Mouse (Mus musculus) limb, embryonic 12.5 days (tissue): ENCODE data around the gene Gnai2. TPM values are rescaled to one million over a fixed set of nuclear protein-coding genes. Genes with fewer than 3 reads are reported as not detected.

ENCODE experiments used
- ATAC-seq: fragments of 200-750 bp; cut with Nextera tagmentation; 2 replicates; pipeline ENCODE4 v1.8.0; 2017; ENCODE audit warnings: low read depth, moderate TSS enrichment; ENCODE audit not compliant: insufficient number of reproducible peaks, insufficient read depth, low FRiP score, low TSS enrichment
- H3K27ac ChIP-seq: fragments of 300-500 bp; sonication (generic); 2 replicates; pipeline ENCODE4 v1.5.1; 2016; ENCODE audit warnings: mild to moderate bottlenecking, moderate library complexity
- H3K27me3 ChIP-seq: fragments of 300-500 bp; sonication (generic); 2 replicates; pipeline ENCODE4 v1.6.1; 2016; ENCODE audit warnings: mild to moderate bottlenecking, moderate library complexity
- H3K36me3 ChIP-seq: fragments of 300-500 bp; sonication (generic); 2 replicates; pipeline ENCODE4 v1.6.1; 2016; ENCODE audit warnings: mild to moderate bottlenecking, moderate library complexity
- H3K4me1 ChIP-seq: fragments of 300-500 bp; sonication (generic); replicated peaks from 2 replicates; pipeline ENCODE4 v1.6.1; 2016
- H3K4me2 ChIP-seq: fragments of 300-500 bp; sonication (generic); 2 replicates; pipeline ENCODE4 v1.6.1; 2016; ENCODE audit warnings: mild to moderate bottlenecking, moderate library complexity
- H3K4me3 ChIP-seq: fragments of 300-500 bp; sonication (generic); replicated peaks from 2 replicates; pipeline ENCODE4 v1.5.1; 2016; ENCODE audit warnings: mild to moderate bottlenecking
- H3K9ac ChIP-seq: fragments of 300-500 bp; sonication (generic); replicated peaks from 2 replicates; pipeline ENCODE4 v1.6.1; 2016; ENCODE audit warnings: mild to moderate bottlenecking, moderate library complexity
- H3K9me3 ChIP-seq: fragments of 300-500 bp; sonication (generic); 2 replicates; pipeline ENCODE4 v1.6.1; 2016; ENCODE audit warnings: mild to moderate bottlenecking, moderate library complexity
- WGBS: fragments of 180-500 bp; shearing (Covaris S2); methylation state at CpG from one replicate; pipeline ENCODE4 v1.1.7; 2016; 5-methylcytosine and 5-hydroxymethylcytosine counted together
- polyA plus RNA-seq: library from polyadenylated mRNA; unstranded; fragments of >200 nt; fragmentation: Nextera tagmentation; extraction: Ambion mirVana; gene quantifications from 2 replicates; pipeline ENCODE4 v1.2.1, GENCODE M21; 2016

Gnai2 gene
- polyA plus RNA-seq, 1 experiment from 2014 or later, result 400 TPM

- no peak overlapping the region for H3K4me3 ChIP-seq
- H3K4me1 ChIP-seq, result 0 out of 2 replicates have a peak, but pooled peaks cover 3% of the 10 kb centered on the region
- H3K27me3 ChIP-seq, result peaks cover 8% of the 10 kb centered on the region
- H3K4me2 ChIP-seq, result no peak overlapping the region
- no peaks in the 10 kb centered on the region for H3K9me3 ChIP-seq
- H3K27ac ChIP-seq, result no peak overlapping the region
- no peak overlapping the region for H3K9ac ChIP-seq
- WGBS, result 92% methylated on average over 11 of the region's 11 CpGs
- ATAC-seq, result no peak
- peaks cover 29% of the 10 kb centered on the region for H3K36me3 ChIP-seq
Observed at GRCm38 (mm10) chr9:107596619-107597569, 38.3 kb downstream of the Gnai2 start.

GRCm38 (mm10) chr9:107594281-107595062 is 40.7 kb downstream of the Gnai2 start:
- no peak for ATAC-seq
- 0 out of 2 replicates have a peak, but pooled peaks cover 3% of the 10 kb centered on the region for H3K4me1 ChIP-seq
- no peak overlapping the region for H3K27ac ChIP-seq
- peaks cover 54% of the 10 kb centered on the region for H3K36me3 ChIP-seq
- no peak overlapping the region for H3K4me2 ChIP-seq
- peaks cover 6% of the 10 kb centered on the region for H3K27me3 ChIP-seq
- no peak overlapping the region for H3K4me3 ChIP-seq
- no peak overlapping the region for H3K9ac ChIP-seq
- WGBS, result 72% methylated on average over 8 of the region's 8 CpGs
- no peaks in the 10 kb centered on the region for H3K9me3 ChIP-seq

DNA sequence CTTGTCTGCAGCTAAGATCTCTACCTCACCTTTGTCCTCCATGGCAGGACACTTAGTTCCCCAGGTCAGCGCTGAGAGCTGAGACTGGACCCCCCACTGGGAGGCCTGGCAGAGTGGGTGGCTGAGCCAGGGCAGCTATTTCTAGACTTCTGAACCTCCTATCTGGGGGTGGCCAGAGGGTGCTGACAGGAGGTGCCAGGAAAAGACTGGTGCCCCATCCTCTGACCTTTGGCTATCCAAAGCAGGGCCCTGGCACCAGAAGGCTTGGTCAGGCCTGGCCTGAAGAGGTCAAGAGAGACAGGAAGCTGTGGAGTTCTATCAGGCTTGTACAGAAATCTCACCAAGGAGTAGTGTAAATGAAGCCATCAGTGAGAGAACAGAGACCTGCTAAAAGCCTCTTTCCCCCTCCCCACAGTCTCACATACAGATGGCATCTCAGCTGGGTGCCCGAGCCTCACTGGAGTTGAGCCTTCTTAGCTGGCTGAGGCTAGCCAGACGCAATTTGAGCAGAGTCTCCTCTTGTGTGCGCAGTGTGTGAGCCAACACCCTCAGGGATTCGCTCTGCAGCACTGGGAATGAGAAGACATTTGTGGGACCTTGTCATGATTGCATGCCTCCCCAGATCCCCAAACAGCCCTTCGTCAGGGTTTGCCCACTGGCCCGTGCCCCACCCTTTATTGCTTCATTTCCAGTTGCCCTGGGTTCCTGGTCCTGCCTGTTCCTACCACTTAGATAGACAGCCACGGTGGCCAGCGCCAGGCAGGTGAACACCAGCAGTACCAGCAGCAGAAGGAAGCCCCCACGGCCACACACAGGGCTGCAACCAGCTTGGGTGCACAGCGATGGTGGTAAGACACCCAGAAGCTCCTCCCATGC is 41.8 kb downstream of the Gnai2 start:
- Histone ChIP-seq H3K4me3 (no peak overlapping the region), H3K9me3 (no peaks in the 10 kb centered on the region), H3K27me3 (no peaks in the 10 kb centered on the region), H3K4me1 (peaks cover 7% of the 10 kb centered on the region), H3K9ac (no peak overlapping the region; the same call in 1 of the 2 replicates), H3K36me3 (peaks cover 53% of the 10 kb centered on the region), H3K27ac (no peak overlapping the region), H3K4me2 (no peak overlapping the region)
- 82% methylated on average over 11 of the region's 11 CpGs for WGBS
- no peak for ATAC-seq

DNA sequence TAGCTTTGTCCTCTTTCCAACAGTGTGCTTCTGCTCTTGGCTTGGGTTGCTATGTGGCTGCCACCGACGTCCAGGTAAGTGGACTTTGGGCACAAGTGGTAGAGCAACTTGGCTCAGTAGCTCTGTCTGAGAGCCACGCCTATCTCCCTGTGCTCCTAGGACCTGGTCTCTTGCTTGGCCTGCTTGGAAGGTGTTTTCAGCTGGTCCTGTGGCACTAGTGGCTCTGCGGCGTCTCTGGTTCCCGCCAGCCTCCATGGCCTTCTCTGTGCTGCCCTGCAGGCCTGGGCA is 44.5 kb downstream of the Gnai2 start:
- Histone ChIP-seq H3K9me3 (no peaks in the 10 kb centered on the region), H3K4me3 (no peak overlapping the region), H3K9ac (no peak overlapping the region), H3K4me1 (peaks cover 11% of the 10 kb centered on the region), H3K27me3 (no peaks in the 10 kb centered on the region), H3K27ac (no peak overlapping the region), H3K36me3 (peaks cover 52% of the 10 kb centered on the region), H3K4me2 (no peak overlapping the region)
- 95% methylated on average over 6 of the region's 6 CpGs for WGBS
- ATAC-seq, result no peak

DNA sequence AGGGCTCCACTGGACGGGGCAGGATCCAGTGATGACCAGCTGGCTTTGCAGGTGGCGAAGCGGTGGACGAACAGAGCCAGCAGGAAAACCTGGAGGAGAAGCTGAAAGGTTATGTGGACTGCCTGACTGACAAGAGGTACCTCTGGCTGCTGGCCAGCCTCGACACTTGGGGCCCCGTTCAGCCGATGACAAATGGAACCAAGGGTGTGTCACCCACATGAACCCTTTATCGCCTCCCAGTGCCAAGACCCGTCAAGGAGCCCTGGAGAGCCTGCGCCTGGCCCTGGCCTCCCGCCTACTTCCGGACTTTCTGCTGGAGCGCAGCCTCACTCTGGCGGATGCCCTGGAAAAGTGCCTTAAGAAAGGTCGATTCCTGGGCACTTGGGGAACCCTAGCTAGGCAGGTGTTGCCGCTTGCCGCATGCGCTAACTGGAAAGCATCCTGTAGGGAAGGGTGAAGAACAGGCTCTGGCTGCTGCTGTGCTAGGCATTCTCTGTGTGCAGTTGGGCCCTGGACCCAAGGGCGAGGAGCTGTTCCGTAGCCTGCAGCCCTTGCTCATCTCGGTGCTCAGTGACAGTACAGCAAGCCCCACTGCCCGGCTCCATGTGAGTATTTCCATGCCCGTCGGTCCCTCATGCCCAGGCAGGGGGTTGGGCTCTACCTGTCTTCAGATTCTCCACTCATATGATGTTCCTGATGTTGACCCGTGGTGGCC is 45.0 kb downstream of the Gnai2 start:
- Histone ChIP-seq H3K27me3 (no peaks in the 10 kb centered on the region), H3K9ac (no peak overlapping the region), H3K4me3 (no peak overlapping the region), H3K4me2 (no peak overlapping the region), H3K36me3 (peaks cover 52% of the 10 kb centered on the region), H3K4me1 (peaks cover 11% of the 10 kb centered on the region), H3K9me3 (no peaks in the 10 kb centered on the region), H3K27ac (no peak overlapping the region)
- no peak for ATAC-seq
- WGBS, result 91% methylated on average over 25 of the region's 25 CpGs

- peak overlapping the region; percentile 62 for H3K9ac ChIP-seq
- H3K9me3 ChIP-seq, result no peaks in the 10 kb centered on the region
- no peak for ATAC-seq
- WGBS, result 4% methylated on average over 33 of the region's 33 CpGs
- H3K4me1 ChIP-seq, result peaks cover 8% of the 10 kb centered on the region
- H3K4me3 ChIP-seq, result peak overlapping the region; percentile 75
- H3K27ac ChIP-seq, result no peak overlapping the region
- no peaks in the 10 kb centered on the region for H3K27me3 ChIP-seq
- H3K4me2 ChIP-seq, result peak overlapping the region; percentile 81
- peaks cover 49% of the 10 kb centered on the region for H3K36me3 ChIP-seq
Observed at GRCm38 (mm10) chr9:107587833-107588639, 47.1 kb downstream of the Gnai2 start.

- Histone ChIP-seq H3K27me3 (no peaks in the 10 kb centered on the region), H3K9me3 (no peaks in the 10 kb centered on the region), H3K36me3 (peaks cover 46% of the 10 kb centered on the region), H3K27ac (no peak within 1 kb of the TSS), H3K4me1 (peaks cover 11% of the 10 kb centered on the region), H3K9ac (peak within 1 kb of the TSS; percentile 62), H3K4me2 (peak within 1 kb of the TSS; percentile 81), H3K4me3 (peak within 1 kb of the TSS; percentile 75)
- 14% methylated on average over 46 of the region's 46 CpGs for WGBS
- ATAC-seq, result peak; percentile 94
Observed at GRCm38 (mm10) chr9:107586974-107587832, 48.0 kb downstream of the Gnai2 start, which contains the start of gene Ifrd2. Gene Ifrd2 (plus strand): TSS chr9:107587642.

GRCm38 (mm10) chr9:107586504-107586903 is 48.7 kb downstream of the Gnai2 start:
- Histone ChIP-seq H3K4me1 (peaks cover 18% of the 10 kb centered on the region), H3K27me3 (no peaks in the 10 kb centered on the region), H3K36me3 (peaks cover 39% of the 10 kb centered on the region), H3K9me3 (no peaks in the 10 kb centered on the region), H3K4me3 (no peak overlapping the region), H3K9ac (no peak overlapping the region), H3K27ac (no peak overlapping the region), H3K4me2 (no peak overlapping the region)
- 90% methylated on average over 5 of the region's 5 CpGs for WGBS
- no peak for ATAC-seq

DNA sequence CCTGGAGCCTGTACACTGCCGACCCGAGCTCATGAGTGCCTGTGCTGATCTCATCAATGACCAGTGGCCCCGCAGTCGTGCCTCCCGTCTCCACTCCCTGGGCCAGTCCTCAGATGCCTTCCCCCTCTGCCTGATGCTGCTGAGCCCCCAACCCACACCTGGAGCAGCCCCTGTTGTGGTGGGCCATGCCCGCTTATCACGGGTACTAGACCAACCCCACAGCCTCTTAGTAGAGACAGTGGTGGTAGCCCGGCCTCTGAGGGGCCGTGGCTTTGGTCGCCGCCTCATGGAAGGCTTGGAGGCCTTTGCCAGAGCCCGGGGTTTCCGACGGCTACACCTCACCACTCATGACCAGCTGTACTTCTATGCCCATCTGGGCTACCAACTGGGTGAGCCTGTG is 52.0 kb downstream of the Gnai2 start:
- Histone ChIP-seq H3K36me3 (peaks cover 19% of the 10 kb centered on the region), H3K4me3 (no peak overlapping the region), H3K27ac (no peak overlapping the region), H3K9me3 (no peaks in the 10 kb centered on the region), H3K4me1 (peaks cover 36% of the 10 kb centered on the region), H3K9ac (no peak overlapping the region), H3K27me3 (no peaks in the 10 kb centered on the region), H3K4me2 (no peak overlapping the region)
- no peak for ATAC-seq
- WGBS, result 89% methylated on average over 14 of the region's 14 CpGs
